Mouse (Mus musculus): ENCODE results near the gene Prrt1.

Prrt1 gene

GRCm38 (mm10) chr17:34649106-34649864 lies 20.0 kb downstream of the Prrt1 start:
- no peak for DNase-seq (ENCODE audit: low read depth, low spot score)

DNA sequence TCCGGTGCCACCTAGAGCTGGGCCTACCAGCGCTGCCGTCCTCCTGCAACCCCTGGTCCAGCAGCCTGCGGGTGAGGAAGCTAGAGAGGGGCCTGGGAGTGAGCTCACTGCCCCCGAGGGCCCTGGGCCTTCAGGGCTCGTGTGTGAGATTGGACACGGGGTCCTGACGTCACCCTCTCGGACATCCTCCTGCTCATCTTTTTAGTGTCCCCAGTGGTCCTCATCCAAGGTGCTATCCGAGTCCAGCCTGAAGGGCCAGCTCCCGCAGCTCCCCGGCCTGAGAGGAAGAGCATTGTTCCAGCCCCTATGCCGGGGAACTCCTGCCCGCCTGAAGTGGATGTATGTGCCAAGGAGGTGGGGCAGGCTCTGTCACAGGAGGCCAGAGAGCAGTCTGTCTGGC lies 21.4 kb downstream of the Prrt1 start:
- DNase-seq (ENCODE audit: low read depth, low spot score) = no peak

GRCm38 (mm10) chr17:34651507-34652221 lies 22.3 kb downstream of the Prrt1 start:
- DNase-seq (ENCODE audit: low read depth, low spot score) = no peak

GRCm38 (mm10) chr17:34652546-34652945 lies 23.2 kb downstream of the Prrt1 start:
- DNase-seq (ENCODE audit: low read depth, low spot score) = no peak

DNA sequence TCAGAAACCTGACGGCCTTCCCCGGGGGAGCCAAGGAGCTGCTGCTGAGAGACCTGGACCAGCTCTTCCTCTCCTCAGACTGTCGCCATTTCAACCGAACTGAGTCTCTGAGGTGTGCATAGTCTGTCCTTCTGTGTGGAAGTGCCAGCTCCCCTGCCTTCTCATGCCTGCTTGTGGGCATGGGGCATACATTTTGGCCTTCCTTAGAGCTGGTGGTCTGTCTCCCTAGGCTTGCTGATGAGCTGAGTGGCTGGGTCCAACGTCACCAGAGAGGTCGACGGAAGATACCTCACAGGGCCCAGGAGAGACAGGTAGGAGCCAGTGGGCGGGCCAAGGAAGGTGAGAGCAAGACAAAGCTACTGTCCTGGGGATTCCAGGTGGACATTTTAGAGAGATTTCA lies 23.7 kb downstream of the Prrt1 start:
- no peak for DNase-seq (ENCODE audit: low read depth, low spot score)

DNA sequence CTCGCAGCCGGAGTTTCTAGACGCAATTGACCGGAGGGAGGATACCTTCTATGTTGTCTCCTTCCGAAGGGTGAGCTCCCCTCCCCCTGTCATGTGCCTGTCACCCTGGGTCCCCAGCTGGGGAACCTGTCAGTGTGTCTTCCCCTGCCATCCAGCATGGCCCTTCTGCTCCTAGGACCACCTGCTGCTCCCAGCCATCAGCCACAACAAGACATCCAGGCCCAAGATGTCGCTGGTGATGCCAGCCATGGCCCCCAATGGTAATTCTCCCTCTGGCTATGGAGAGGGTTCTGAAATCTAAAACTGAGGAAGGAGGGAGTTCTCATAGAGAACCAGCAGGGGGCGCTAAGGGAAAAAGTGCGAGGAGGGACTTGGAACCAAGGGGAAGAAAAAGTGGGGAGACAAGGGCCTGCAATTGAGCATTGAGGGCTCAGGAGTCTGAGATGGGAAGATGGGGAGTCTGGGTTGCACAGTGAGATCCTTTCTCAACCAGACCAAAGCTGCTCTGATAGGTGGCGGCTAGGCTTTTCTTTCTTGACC lies 24.5 kb downstream of the Prrt1 start:
- peak; percentile 57 for DNase-seq (ENCODE audit: low read depth, low spot score)

DNA sequence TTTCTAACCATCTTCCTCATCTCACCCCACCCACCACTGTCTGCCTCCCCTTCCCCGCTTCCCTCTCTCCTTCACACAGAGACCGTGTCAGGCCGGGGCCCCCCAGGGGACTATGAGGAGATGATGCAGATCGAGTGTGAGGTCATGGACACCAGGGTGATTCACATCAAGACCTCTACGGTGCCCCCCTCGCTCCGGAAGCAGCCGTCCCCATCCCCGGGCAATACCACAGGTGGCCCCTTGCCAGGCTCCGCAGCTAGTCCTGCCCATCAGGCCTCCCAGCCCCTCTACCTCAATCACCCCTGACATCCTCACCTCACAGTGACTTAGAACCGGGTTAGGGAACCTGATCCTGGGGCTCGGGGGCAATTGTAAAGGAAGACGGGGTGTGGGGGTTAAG lies 25.1 kb downstream of the Prrt1 start:
- DNase-seq (ENCODE audit: low read depth, low spot score) = no peak

GRCm38 (mm10) chr17:34655160-34655559 lies 25.8 kb downstream of the Prrt1 start:
- DNase-seq (ENCODE audit: low read depth, low spot score) = no peak

DNA sequence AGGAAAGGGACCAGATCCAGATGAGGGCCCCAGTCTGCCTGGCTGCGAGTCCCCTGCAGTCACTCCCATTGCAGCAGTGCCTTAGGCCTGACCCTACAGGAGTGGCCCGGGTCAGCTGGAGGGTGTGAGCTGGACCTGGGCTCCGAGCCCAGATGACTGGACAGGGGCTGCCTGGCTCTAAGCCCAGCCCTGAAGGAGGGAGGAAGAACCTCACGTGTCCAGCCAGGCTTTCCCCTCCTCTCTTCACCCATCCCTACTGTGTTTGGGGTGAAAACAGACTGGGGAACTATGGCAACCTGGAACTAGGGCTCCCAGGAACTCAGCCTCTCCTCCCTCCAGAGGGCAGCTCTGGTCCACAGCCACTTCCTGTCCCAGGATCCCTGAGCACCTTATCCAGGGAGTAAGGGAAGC lies 26.3 kb downstream of the Prrt1 start:
- no peak for DNase-seq (ENCODE audit: low read depth, low spot score)

- no peak for DNase-seq (ENCODE audit: low read depth, low spot score)
These were observed 27.3 kb downstream of the Prrt1 start for GRCm38 (mm10) chr17:34656666-34657065.

GRCm38 (mm10) chr17:34657271-34657670 lies 27.9 kb downstream of the Prrt1 start:
- DNase-seq (ENCODE audit: low read depth, low spot score) = no peak

GRCm38 (mm10) chr17:34658145-34658544 lies 28.8 kb downstream of the Prrt1 start:
- DNase-seq (ENCODE audit: low read depth, low spot score) = no peak

DNA sequence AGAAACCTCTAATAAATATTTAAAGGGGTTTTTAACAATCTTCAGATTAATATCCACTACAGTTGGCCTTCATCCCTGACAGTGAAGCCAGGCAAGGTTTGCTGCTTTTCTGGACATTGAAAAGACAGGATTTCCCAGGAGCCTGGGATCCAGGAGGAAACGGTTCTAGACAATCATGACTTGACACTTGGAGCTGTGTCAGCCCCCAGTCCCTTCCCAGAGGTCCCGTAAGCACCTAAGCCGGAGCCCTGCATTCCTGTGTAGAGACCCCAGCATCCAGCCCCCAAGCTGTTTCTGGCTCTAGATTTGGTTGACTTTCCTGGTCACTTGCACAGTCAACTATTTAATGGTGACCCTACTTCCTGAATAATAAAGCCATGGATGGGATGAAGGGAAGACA lies 29.3 kb downstream of the Prrt1 start:
- no peak for DNase-seq (ENCODE audit: low read depth, low spot score)

- no peak for DNase-seq (ENCODE audit: low read depth, low spot score)
These were observed 30.0 kb downstream of the Prrt1 start for GRCm38 (mm10) chr17:34659181-34659896.

GRCm38 (mm10) chr17:34659897-34660214 lies 30.5 kb downstream of the Prrt1 start:
- no peak for DNase-seq (ENCODE audit: low read depth, low spot score)

GRCm38 (mm10) chr17:34660259-34660820 lies 31.0 kb downstream of the Prrt1 start:
- no peak for DNase-seq (ENCODE audit: low read depth, low spot score)

DNA sequence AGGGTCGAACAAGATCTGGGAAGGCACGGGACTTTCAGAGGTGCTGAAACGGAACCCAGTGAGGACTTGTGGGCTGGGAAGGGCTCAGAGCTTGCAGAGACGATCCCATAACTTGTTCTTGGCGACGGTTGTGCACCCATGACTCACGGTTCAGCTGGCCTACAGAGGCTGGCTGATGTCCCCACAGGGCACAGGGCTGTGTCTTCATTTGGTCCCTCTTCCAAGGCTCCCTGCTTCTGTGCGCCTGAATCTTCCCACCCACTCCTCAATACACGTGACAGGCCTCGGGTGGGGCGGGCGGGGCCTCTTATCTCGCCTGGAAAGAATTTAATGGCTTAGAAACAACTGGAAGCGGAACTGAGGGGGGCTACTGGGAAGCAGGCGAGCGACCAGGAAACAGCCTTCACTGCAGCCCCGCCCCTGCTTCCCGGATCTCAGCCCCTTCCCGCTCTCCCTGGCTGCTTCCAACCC lies 31.8 kb downstream of the Prrt1 start:
- DNase-seq (ENCODE audit: low read depth, low spot score) = no peak

GRCm38 (mm10) chr17:34662468-34662867 lies 33.1 kb downstream of the Prrt1 start:
- DNase-seq (ENCODE audit: low read depth, low spot score) = no peak

DNA sequence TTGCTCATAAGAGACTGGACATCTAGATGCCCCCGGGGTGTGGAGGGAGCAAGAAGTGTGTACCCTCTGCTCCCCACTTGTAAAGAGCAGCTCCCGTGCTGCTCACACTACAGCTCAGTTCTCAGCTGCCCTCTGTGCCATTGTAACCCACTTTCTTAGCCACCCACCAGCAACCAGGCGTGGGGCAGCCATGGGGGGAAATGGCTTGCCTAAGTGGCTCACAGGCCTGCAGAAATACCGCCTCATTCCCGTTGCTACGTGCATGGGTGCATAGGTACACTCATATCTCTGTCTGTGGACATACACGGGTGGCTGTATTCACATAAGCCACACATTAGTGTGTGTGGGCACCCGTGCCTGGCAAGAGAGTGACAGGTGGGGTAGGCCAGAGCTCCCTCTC lies 33.6 kb downstream of the Prrt1 start:
- no peak for DNase-seq (ENCODE audit: low read depth, low spot score)

GRCm38 (mm10) chr17:34663558-34663957 lies 34.2 kb downstream of the Prrt1 start:
- DNase-seq (ENCODE audit: low read depth, low spot score) = no peak

DNA sequence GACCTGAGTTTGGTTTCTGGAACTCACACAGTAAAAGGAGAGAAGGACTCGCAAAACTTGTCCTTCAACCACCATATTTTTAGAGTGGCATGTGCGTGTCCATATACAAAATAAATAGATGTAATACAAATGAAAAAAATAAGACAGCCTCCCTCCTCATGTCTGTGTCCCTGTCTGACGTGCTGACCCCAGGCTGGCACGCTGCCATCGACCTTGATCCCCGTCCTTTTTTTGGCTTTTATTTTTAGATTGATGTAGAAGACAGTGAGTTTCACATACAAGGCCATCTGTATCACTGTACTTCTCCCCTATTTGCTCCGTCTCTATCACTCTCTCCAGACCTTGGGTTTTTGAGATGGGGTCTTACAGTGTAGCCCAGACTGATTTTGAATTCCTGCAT lies 35.1 kb downstream of the Prrt1 start:
- DNase-seq (ENCODE audit: low read depth, low spot score) = no peak

DNA sequence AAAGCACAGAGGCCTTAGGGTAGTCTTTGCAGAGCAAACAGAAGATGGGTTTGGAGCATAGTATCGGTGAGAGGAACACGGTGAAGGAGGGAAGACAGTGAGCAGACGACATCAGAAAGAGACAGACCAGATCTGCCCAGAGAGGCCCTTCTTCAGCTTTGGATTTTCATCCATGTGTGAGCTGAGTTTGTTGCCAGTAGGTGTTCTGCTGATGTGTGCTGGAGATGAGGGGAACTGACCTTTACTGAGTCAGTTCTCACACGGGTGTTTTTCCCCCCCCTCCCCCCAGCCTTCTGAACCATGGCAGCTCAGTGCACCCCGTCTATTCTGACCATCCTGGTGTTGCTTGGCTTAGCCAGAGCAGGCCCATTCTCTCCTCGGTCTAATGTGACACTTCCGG lies 40.9 kb downstream of the Prrt1 start, which contains the start of gene Tnxb:
Gene Tnxb (plus strand): TSS at position 301 of the 400 bp plus-strand sequence.
- no peak for DNase-seq (ENCODE audit: low read depth, low spot score)
